Mouse (Mus musculus): ENCODE data around the gene Cdk14.

The Cdk14 gene

DNA sequence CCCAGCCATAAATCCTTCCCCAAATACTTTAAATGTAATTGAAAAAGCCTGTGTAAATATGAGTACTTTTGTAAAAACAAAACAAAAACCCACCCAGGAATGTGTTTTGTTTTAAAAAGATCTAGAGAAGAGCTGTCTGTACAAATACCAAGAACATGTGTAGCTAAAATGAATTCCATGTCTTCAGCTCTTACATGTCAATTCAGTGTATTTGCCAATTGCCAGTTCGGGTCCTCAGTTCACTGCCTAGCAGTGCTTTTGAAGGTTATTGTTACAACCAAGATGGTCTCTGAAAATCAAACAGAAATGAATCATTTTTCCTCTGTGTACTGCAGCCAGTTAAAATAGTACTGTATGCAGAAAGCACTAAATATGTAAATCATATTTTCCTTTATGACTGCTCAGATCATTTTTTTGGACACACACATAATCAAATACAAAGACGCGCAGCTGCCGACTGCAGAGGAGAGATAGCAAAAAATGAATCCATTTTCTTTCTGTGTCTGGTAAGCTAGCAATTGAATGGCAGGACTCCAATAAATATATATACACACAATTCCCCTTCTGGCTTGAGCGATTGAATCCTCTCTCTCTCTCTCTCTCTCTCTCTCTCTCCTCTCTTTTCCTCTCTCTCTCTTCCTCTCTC is 526.8 kb downstream of the Cdk14 start:
- DNase-seq (ENCODE audit: low spot score): no peak

DNA sequence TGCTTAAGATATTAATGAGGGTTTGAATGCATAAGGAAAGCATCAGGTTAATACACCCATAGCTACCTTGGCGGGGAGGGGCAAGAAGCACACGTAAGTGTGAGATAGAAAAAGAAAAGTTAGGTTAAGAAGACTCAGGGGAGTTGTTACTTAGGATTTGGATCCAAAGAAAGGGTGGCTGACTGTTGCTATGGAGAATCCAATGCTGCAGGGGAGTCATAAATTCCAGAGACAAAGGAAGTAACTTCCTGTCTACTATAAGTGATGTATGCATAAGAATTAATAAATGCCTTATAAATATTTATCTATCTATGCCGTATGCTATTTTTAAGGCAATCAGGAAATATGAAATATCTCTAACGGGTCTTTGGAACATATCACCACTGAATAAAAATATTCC is 527.4 kb downstream of the Cdk14 start:
- no peak for DNase-seq (ENCODE audit: low spot score)

DNA sequence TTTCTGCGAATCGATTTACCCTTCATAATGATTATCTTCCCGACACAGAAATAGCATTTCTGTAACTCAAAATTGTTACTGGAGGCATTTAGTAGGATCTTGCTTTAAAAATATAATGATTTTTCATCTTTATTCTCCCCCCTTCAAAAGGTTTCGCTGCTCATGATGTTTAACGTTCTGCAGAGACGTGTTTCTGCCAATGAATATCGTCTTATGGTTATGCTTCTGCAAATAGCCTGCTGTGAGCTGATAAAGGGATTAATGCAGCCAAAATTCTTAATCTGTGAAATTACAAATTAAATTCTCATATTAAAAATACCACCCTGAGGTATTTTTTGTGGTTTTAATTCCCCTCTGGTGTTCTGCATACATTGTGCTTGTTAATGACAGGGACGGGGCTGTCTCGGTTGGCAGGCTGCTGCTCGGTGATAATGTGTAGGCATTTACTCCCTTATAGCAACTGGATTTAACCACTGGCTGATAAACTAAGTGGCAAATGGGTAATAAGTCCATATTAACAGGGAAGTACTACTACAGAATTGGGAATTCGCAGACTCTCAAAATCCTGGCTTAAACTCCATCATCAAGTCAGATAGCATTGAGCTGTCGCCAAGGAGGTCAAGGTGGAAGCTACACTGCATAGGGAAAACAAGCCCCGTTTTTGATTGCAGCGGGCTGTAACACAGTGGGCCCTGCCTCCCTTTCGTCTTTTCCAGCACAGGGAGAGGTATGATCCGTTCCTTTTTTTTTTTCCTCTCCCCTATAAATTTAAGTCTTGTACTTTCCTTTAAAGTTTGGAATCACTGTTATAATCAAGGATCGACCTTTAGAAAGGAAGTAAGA is 528.0 kb downstream of the Cdk14 start:
- DNase-seq (ENCODE audit: low spot score): no peak

DNA sequence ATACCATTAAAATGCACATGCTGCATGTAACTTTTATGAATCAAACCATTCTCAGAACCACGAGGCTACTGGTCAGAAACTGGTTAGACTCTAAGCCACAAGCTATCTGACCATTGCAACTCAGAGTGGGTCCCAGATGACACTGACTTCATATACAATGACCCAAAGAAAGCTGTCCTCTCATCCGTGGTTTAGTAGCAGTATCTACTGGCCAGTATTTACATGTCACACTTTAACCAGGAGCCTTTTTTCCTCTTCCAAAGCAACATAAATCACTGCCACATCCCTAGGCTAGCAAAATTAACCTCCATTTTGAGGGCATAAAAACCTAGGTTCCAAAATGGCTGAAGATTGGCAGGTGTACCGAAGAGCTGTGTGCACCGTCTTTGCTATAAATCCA is 533.0 kb downstream of the Cdk14 start:
- no peak for DNase-seq (ENCODE audit: low spot score)

DNA sequence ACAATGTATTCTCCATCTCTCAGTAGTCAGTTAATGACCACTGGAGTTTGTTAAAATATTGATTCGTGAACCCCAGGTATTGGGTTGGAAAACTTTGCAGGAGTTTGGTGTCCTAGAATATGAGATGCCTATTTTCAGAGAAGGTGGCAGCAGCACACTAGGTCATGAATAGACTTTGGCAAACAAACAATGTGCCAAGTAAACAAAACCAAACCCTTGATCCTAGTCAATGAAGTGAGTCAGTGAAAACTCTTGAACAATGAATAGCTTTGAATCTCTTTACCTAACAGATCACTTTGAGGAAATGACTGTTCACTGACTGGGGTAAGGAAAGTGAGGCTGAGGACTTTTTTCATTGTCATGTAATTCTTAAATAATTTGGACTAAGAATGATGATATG is 537.3 kb downstream of the Cdk14 start:
- no peak for DNase-seq (ENCODE audit: low spot score)

DNA sequence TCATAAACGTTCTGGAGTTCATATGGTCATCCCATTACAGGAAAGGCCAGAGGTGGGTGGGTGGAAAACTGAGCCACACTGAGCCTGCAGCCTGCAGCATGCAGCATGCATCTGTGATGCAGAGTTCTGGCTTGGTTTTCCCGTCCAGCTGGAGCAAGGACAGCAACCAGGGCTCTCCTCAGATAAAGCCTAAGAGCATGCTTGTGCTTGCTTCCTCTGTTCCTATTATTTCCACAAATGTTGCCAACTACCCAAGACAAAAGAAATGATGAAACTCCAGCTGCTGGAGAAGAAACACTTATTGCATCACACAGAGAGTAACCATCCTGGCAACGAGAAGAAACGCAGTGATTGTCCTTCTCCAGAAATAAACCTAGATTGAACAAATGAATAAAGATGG is 539.8 kb downstream of the Cdk14 start:
- no peak for DNase-seq (ENCODE audit: low spot score)

DNA sequence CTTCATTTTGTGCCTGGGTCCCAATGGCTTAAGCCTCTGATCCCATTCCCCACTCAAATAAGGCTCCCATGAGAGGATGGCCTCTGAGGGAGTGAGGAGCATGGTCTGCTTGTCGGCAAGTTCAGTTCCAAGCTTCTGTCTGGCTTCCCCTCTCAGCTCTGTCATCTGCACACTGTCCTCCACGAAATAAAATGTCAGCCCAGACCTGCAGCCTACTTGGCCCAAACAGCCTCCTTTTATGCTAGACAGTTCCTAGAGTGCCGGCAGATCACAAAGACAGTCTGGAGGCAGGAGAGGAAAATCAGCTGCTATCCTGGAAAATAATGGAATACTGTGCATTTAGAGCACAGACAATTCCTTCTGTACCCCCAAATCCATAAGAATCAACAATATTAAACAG is 541.2 kb downstream of the Cdk14 start:
- DNase-seq (ENCODE audit: low spot score): no peak

DNA sequence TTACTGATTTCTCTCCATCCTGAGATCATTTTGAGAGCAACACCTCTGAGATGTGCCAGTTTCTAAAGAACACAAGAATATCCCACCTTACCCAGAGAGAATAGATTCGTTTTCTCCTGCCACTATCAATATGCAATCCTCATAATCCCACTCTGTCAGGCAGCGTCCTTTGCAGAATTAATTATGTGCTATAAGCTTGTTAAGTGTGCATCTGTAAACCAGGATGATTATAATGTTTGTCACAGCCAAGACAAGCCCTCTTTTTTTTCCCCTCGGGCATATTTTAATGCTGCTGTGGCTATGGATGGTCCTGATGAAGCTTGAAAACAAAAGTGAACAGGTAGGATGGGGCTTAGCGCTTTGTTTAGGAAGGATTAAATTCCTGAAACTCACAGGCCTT is 542.5 kb downstream of the Cdk14 start:
- no peak for DNase-seq (ENCODE audit: low spot score)

DNA sequence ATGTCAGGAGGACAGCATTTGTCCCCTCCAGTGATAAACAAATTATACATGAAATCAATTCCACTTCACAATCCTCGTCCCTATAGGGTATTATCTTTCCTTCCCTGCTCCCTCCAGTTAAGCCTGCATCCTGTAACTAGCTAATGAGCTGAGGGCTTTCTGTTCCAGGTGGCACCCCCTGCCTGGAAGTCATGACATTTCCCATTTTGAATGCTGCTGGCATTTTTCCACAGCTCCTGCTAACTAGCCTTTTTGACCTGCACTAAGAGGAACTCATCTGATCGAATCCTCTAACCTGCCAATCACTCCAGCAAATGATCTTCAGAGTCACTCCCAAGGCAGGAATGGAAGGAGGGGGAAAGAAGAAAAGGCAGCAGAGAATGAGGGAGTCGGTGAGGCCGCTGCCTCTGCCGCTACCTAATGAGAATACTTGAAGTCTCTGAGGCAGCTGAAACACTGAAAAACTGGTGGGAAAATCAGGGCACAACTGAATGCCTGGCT is 542.9 kb downstream of the Cdk14 start:
- DNase-seq (ENCODE audit: low spot score): no peak

DNA sequence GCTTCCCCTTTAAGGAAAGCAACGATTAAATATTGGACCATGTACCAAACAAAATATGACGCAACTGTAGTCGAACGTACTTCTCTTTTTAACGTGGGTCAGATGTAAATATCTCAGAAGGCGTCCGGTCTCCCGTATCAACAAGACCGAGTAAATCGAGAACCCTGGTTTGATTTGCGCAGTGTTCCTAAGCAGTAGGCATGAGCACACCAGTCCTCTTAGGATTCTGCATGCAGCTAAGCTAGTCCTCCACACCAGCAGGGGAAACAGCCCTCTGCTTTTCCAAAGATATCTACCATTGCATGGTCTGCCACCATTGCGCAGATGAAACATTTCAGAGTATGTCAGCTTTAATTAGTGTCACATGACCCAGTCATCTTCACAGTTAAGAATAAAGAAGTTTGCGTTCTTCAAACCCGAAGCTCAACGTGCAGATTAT is 543.4 kb downstream of the Cdk14 start:
- no peak for DNase-seq (ENCODE audit: low spot score)

DNA sequence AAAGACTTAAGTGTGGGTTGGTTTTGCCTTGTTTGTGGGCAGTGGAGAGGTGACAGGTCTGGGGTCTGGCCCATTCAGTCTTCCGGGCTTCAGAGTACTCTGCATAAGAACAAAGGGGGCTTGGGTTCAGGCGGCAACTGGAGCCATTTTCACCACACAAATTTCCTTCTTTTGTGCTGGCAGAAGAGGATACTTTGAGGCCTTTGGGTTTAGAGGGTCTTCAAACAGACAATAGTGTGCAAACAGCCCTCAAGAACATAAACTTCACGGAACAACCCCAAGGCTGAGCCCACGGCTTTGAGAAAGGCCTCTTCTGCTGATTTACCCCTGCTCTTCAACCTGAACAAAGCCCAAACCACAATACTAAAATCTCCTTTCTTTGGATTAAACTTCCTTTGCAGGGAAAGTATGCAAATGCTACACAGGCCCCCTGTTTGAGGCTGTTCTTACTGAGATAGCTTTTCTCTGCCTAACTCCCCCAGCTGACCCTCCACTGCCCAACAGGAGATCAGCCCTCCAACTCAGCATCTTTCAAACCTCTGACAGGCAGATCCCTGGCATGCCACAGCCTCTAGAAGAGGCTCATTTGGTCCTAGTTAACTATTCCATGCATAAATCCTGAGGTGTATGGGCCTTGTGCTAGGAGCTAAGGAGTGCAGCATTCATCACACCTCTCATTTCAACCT is 549.9 kb downstream of the Cdk14 start:
- DNase-seq (ENCODE audit: low spot score): no peak

DNA sequence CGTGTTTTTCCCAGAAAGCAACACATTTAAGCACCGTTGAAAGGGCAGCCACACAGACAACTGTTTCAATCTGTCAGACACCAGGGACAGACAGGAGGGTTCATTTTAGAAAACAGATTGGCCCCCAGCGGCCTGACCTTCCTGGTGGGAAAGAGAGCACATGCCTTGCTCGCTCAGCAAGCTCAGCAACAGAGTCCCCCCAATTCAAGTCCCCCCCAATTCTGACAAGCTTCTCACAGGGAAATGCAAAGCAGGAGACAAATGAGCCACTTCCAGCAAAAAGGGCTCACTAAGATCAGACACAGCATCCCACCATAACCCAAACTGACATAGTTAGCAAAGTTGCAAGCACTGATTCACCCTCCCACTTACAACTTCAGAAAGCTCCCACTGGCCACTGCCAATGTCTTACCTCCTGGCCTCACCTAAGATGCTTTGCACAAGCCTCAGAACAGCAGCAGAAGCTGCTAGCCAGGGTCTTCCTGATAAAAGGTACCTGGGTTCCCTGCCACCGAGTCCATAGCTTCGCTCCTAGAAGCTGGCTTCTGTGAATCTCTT is 551.5 kb downstream of the Cdk14 start:
- DNase-seq (ENCODE audit: low spot score): no peak

DNA sequence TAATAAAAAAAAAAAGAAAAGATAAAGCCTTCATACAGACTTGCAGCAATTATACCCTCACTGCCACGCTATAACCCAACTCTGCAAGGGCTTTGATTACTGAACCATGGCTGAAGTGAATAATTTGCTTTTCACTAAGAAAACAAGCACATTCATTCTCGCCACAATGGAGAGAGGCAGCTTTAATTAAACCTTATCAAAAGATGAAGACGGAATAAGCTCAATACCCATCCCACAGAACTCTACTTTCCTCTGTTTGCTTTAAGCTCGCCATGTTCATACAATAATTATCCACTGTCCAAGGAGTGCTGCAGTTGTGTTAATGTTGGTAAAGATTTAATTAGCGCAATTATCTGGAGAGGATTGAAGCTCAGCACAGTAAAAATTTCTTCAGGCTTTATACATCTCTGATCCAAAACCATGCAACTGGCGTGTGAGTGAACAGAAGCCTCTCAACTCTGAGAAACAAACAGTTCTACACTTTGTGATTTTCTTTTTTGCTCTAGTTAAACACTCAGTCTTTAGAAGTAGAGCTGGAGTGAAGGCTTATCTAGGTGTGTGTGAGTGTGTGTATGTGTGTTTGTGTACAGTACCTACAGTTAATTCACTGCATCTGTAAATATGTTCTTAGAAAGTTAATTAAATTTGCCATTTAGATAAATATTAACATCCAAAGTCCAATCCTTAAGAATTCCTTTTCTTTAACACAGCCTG is 552.1 kb downstream of the Cdk14 start:
- no peak for DNase-seq (ENCODE audit: low spot score)

DNA sequence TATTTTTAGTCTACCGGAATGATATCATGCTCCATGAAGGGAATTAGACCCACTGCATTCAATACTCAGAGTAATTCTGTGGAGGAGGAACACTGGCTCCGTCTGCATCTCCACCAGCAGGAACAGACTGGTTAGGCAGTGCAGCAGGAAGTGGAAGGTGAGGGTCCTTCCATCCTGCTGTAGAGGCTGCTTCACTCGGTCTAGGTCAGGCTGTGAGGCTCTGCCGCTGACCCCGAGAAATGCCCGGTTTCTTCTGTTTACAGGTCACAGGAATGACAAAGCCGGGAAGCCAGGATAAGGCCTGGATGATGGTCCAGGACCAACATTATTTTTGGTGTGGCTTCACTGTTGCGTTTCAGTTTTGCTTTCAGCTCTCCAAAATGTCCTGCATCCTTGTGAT is 553.2 kb downstream of the Cdk14 start:
- DNase-seq (ENCODE audit: low spot score): no peak

DNA sequence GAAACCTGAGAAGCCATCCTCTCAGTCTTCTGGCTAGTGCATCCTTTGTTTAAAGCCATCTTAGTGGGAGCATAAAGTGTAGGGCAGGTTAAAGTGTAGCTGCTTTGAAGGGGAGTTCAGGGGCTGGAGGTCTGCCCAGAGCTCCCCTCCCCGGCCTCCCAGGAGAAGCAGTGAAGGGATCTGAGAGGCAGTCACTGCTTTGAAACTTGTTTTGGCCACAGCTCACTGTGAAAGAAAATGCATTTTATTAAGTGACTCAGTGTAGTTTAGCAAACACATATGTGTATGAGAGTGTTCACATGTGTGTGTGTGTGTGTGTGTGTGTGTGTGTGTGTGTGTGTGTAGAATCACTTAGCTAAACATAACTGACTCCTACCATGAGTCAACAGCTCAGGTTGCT is 554.0 kb downstream of the Cdk14 start:
- no peak for DNase-seq (ENCODE audit: low spot score)

DNA sequence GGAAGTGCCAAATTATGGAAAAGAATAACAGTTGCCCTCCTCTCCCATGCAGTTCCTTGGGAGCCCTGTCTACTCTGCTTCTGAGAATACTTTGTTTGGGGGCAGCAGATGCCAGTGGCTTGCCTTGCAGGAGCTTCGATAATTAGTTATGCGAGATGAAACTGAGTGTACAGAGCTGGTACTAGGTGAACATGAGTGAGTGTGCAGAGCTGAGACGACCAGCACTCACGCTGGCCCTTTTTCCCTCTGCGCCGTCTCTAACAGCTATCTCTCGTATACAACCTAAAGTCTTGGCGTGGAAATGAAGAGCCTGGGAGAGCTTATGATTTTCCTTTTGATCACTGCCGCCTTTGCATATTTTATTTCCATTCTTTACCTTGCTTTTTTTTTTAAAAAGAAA is 558.5 kb downstream of the Cdk14 start:
- no peak for DNase-seq (ENCODE audit: low spot score)

DNA sequence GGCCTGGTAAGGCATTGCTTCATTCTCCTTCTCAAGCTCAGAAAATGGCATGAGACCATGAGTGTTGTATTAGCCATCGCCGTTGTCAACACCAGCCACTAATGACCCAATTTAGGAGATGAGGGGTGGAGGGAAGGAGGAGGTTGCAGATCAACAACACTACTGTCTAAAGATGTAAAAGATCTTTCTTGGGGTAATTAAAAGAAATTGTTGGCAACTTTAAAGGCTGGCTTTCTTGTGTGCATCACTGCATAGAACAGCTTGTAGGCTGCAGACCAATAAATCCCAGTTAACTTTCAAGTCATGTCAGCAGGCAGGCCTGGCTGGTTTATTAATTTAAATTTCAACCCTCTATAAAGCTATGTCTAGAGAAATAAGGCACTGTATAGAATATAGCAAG is 559.0 kb downstream of the Cdk14 start:
- no peak for DNase-seq (ENCODE audit: low spot score)

DNA sequence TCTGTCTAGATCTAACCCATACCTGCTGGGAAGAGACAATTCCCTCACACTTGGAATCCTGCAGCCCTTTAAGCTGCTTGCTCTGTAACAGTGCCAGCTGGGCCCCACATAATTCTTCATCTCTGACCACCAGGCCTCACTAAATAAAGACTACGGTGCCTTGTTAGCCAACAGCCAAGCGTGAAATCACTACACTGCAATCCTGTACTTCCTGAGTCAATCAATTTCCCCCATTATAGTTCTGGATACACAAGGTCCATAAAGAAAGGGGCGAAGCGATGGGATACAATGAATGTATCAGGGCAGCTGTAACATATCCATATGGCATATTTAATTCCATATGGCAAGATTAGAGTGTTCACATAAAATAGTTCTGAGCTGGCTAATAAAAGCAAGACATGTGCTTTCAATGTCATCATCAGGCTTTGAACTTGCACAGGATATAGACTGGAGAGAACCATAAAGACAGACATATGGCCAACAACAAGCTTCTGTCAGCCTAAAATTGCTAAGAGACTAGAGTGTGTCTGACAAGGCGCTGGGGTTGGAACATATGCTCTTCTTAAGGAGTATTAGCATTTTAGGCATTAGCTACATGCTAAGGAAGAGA is 562.0 kb downstream of the Cdk14 start:
- DNase-seq (ENCODE audit: low spot score): no peak

DNA sequence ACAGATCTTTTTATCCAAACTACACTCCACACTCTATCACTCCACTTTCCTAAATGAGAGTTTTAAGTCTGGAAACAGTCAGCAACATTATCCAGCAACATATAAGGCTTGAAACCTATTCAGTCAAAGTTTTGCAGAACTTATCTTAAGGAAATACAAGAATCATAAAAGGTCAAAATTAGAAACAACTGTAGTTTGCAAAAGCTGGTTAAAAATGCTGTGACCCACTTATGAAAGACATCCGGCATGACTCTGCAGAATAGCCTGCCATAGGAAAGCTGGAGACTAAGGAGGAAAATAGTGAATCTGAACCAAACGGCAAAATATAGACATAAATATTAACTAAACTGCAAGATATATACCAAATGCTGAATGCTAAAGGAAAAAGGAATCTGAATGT is 566.6 kb downstream of the Cdk14 start:
- no peak for DNase-seq (ENCODE audit: low spot score)

DNA sequence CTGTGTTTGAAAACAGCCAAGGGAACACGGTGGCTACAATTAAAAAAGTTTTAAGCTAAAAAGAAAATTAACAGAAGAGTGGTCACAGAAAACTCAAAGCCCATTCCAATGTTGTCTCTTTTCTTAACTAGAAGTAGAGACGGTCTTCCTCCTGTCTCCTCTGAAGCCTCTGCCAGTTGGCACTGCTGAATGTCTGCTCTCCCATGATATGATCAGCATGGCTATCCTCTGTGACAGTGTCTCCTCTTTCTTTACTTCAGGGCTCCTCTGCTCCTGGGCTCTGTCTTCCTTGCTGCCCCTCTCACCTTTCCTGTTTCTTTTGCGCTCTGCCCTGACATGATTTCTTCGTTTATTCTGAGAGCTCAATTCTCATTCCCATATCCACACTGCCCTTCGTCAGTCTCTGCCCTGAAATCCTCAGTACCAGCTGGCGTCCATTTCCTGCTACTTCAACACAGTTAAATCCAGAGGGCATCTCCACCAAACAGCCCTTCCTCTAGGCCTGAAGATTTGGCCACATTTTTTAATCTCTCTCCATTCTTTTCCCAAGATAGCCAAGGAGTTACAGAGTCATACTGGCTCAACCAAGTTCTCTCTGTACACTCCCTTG is 567.3 kb downstream of the Cdk14 start:
- no peak for DNase-seq (ENCODE audit: low spot score)
